Mouse (Mus musculus): ENCODE results near the gene Vps16.

DNA sequence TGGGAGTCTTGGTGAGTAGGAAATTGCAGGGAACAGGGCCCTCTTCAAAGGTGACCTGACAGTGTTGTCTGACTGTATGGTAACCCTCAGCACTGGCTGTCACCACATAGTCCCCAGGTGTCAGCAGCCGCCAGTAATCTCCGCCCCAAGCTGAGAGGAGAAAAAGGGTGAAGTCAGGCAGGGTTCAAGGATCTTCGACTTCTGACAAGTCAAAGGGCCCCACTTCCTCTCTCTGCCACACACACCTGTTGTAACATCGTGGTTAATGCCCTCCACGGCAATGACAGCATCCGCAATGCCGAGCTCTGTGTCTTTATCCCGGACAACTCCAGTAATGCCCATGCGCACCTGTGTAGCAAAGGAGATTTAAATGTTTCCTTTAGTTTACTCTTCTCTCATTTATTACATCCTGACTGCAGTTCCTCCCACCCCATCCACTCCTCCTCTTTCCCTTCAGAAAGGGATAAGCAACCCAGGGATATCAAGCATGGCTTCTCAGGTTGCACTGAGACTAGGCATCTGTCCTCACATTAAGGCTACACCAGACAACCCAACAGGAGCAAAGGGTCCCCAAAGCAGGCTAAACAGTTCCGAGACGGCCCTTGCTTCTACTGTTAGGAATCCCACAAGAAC is 33.0 kb upstream of the Vps16 start:
- TF ChIP-seq CTCF (IDR thresholded peaks at IDR 0.05; ENCODE audit: extremely low read depth, insufficient read length, insufficient replicate concordance, low read depth, low read length) (no peak), POLR2A (IDR thresholded peaks at IDR 0.05; ENCODE audit: low read depth, low read length) (no peak)

Data from small intestine, adult 2 months (tissue).